Mouse (Mus musculus): ENCODE results near the gene Tacc3.

DNA sequence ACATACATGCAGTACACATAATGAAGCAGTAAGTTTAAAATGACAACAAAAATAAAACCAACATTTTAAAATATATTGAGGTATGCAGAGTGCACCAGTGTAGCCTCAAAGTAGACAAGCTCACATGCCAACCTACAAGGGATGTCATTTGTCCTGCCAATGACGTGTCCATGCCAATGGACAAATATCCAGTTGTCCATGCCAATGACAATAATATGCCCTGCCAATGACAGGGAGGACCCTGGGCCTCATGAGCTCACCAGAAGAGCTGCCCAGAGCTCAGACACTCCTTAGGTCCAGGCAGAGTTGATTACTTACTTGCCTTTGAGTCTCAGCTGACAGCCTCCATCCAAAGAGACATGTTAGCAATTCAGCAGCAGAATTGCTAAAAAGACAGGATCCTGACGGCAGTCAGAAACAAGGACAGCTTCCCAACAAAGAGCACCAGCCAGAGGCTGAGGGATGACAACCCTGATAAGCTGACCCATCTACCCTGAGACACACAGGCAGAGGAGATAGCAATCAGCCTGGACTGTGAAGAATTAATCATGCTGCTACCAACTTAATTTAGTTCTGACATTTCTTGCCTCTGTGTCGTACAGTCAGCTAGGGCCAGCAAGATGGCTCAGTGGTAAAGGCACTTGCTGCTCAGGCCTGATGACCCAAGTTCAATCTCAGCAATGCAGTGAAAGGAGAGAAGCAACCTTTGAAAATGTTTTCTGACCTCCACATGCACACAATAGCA lies 20.1 kb upstream of the Tacc3 start:
- no peak for TF ChIP-seq CTCF (IDR thresholded peaks at IDR 0.05; ENCODE audit: control insufficient read depth, insufficient read depth, low read length)
- TF ChIP-seq POLR2A (IDR thresholded peaks at IDR 0.05; ENCODE audit: borderline replicate concordance, control insufficient read depth, low read depth, low read length), result no peak
